Mouse (Mus musculus): ENCODE measurements around the gene Cadps2.

Cadps2 gene

DNA sequence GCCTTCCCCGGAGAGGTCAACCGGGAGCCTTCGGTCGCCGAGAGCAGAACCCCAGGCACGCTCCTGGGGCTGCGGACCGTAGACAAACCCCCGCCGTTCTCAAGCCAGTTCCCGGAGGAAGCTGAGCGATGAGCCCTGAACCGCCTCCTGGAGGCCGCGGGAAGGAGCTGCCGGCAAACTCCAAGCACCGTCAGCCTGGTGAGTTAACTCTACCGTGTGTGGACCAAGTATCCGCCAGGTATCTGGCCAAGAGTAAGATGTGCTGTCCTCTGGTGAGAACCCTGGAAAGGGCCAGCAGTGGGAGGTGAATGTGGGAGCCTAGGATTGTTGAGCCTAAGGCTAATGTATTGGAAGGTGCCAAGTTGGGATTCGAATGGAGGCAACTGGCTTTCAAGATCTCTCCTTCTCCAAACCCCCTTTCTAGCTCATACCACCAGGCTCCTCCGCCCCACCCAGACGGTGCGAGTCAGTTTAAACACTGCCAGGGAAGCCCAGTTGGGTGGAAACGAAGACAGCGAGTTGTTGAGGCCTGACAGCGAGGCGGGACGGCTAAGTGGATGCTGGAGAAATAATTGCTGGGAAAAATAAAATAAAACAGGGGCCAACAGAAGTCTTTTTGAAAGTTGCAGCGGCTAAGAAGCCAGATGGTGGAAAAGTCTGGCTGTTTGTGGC is 589.5 kb downstream of the Cadps2 start:
- DNase-seq = no peak

DNA sequence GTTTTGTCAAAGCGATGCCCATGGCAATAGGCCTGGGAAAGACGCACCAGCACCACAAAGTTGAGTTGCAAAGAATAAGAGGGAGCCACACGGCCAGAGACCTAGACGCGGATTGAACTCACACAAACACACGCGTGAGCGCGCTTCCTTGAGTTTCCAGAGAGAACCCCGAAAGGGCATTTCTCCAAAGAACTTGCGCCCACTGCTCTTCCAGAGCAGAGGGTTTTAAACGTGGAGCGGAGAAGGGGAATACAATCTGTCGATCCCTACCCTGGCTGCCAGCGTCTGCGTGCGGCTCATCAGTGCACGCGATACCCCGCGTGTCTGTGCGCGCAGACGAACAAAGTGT is 590.2 kb downstream of the Cadps2 start:
- no peak for DNase-seq

DNA sequence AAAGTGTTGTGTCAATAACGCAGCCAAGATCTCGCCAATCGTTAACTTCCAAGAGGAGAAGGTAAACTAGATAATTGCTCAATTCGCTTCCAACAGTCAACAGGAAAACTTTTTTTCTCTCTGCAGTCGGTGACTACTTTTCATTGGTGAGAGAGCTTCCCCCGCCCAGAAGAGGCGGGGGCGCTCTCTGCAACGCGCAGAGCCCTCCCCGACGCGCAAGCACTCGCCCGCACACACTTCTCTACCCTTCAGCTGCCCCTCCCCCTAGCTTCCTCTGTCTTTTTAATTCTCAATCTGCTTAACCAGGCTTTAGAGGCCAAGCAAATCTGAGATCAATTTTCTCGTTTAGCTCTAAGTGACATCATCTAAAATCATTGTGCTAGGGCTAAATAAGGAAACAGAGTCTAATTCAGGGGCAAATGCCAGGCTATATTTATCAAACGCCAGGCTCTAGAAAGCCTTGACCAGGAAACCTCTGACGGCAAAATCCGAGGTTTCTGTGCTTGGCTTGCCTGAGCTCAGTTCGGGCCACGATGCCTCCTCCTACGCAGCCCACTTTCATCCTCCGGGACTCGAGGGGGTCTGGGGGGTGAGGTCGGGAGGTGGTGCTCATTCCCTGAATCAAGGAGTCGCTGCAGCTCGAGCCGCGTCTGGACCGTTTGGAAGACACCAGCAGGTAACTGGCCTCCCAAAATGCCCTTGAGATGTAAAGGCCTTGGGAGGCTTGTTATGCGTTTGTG is 590.7 kb downstream of the Cadps2 start, which contains the start of gene Fezf1:
Fezf1 (minus strand) TSS at position 50 of the 740 bp plus-strand sequence.
- DNase-seq = no peak

DNA sequence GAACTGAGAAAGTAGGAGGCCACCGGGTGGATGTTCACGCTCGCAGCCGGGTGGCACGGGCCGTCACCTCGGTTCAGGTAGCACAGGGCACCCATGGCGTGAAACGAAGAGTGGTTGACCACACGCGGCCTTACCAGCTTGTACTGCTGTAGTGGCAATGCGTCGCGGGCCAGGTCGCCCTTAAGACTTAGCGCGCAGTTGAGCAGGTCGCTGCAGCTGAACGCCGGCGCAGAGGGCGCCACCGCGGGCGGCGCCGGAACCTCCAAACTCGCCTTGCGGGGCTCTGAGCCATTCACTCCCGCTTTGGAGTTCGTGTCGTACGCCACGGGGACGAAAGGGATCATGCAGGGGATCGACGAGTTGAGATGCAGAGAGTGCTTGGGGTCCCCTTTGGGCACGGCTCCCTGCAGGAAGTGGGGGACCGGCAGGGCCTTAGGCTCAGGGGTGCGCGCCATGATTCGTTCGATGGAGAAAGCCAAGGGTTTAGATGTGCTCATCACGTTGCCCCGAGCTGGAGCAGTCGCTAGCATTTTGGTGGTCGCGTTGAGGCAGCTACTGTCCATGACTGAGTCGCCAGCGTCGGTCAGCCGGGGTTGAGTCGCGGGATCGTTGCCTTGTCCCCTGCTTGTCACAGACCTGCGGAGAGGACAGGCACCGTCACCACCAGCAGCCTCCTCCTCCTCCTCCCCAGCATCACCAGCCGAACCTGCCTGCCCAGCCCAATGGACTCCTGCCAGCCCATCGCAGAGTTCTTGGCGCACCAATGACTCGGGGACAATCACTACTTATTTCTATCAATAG is 591.5 kb downstream of the Cadps2 start:
- no peak for DNase-seq

DNA sequence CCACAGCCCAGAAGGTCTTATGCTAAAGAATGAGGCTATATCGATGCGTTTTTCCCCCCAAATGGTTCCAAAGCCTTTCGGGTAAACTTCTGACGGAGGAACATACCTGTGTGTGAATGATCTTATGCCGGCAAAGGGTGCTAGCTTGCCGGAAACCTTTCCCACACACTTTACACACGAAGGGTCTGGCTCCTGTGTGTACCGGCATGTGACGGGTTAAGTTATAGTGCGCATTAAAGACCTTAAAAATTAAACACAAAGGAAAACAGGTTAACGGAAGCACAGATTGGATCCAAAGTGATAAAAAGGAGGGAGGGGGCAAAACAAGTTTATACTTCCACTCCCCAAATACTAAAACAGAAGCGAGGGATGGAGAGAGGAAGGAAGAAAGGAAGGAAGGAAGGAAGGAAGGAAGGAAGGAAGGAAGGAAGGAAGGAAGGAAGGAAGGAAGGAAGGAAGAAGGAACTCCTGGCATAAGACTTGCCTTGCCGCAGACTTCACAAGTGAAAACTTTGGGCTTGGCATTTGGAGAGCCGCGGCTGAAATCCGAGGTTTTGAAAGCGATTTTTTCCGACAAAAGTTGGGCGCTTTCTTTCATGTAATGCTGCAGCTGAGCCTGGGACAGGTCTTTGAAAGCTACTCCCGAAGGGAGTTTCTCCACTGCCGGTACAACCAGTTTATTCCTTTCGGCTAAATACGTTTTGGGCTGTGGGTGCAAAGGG is 592.3 kb downstream of the Cadps2 start:
- DNase-seq = no peak

DNA sequence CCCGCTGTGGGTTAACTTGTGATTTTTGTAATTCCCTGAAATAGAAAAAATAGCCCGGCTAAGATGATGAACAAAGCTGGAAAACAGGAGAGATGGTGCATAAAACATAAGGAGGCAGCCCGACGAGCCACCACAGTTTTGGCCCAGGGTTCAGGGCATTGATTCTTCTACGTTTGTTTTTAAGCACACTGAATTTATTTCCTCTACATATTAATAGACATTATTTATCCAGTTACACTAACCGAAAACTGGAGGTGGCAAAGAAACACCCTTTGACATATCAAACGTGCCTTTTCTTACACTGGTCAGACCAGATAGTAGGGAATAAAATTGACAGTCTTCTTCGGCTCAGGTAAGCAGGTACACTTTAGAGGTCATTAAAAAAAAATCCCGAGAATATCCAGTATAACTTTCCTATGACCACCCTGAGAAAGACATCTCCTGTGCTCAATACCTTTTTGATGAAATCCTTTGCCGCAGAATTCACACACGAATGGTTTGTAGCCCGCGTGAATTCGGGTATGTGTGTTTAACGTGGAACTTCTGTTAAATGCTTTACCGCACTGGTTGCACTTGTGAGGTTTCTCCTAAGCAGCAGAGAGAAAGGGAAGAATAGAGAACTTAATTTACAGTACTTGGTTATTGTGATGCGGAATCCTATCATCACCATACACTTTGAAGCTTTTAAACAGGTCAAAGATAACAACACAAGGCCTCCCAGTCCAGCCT is 593.0 kb downstream of the Cadps2 start:
- DNase-seq = no peak

DNA sequence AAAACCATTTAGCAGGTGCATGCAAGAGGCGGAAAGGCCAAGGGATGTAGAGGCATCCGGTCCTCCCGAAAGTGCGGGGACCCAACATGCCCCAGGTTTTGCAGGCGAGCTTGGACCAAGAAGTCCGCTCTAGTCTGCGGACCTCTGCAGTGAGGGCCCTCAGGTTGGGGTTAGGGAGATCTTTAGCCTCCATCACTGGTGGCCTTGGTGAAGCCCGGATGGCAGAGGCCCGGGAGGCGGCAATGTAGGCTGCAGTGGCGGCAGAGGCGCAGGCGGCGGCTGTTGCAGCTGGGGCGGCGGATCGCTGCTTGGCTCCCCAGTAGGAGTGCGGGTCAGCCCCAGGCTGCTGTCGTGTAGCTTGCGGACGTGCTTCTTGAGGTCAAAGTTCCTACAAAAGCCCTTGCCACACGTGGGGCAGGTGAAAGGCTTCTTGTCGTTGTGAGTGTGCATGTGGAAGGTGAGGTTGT is 593.6 kb downstream of the Cadps2 start:
- no peak for DNase-seq

DNA sequence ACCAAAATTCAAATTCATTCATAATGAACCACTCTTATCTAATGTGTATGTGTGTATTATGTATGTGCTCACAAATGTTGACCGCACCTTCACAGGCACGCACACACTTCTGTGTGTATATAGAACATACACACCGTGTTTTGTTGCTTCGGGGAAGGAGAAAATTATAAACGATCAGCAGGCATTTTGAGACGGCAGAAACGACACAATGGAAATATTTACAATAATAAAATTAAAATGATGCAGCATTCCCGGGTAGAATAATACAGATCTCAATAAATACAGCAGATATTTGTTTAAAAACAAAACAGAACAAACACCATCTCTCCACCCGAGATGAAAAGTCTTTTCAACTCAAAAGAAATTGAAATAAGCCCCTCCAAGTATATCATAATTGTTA is 594.1 kb downstream of the Cadps2 start:
- no peak for DNase-seq

GRCm38 (mm10) chr6:23243821-23244760 is 595.1 kb downstream of the Cadps2 start:
- no peak for DNase-seq
